Mouse (Mus musculus) gonadal fat pad, adult 2 months (tissue): ENCODE results near the gene 2310022B05Rik. TPM values are rescaled to one million over a fixed set of nuclear protein-coding genes. Genes with fewer than 3 reads are reported as not detected.

ENCODE experiments used
- DNase-seq: peaks from one replicate; pipeline ENCODE4 v3.0.0-alpha.2; 2012; ENCODE audit warnings: low read depth
- polyA plus RNA-seq: library from polyadenylated mRNA; depleted of rRNA; stranded (reverse); fragments of >200 nt; gene quantifications from 2 replicates; pipeline ENCODE4 v1.2.3, GENCODE M21; 2012; rRNA removed

The 2310022B05Rik gene
- polyA plus RNA-seq, 1 experiment, result 25.8 TPM

- no peak for DNase-seq
These were observed 54.8 kb downstream of the 2310022B05Rik start for GRCm38 (mm10) chr8:124608239-124608971.

- DNase-seq, result no peak
These were observed 59.1 kb downstream of the 2310022B05Rik start for GRCm38 (mm10) chr8:124604066-124604465.

GRCm38 (mm10) chr8:124589393-124589792 is 73.8 kb downstream of the 2310022B05Rik start:
- DNase-seq, result no peak

- DNase-seq, result no peak
These were observed 76.6 kb downstream of the 2310022B05Rik start for GRCm38 (mm10) chr8:124586556-124586955.

Other genes starting within 250 kb of the 2310022B05Rik start
- gene Pgbd5, start 223.7 kb downstream of the 2310022B05Rik start, polyA plus RNA-seq, result 0.88 and 1.3 TPM in 2 replicates
- gene Cog2, start 142.6 kb downstream of the 2310022B05Rik start, polyA plus RNA-seq, result 24.3 and 27.6 TPM in 2 replicates
- 180 and 247 TPM in 2 replicates for gene Agt, start 93.7 kb downstream of the 2310022B05Rik start, polyA plus RNA-seq
- gene Capn9, start 87.3 kb downstream of the 2310022B05Rik start, polyA plus RNA-seq, result 0.22 and 0.34 TPM in 2 replicates
- 24.7 and 25.1 TPM in 2 replicates for gene Ttc13, start 58.6 kb upstream of the 2310022B05Rik start, polyA plus RNA-seq
- 13.3 and 18.3 TPM in 2 replicates for gene Arv1, start 58.8 kb upstream of the 2310022B05Rik start, polyA plus RNA-seq
- gene Fam89a, start 88.5 kb upstream of the 2310022B05Rik start, polyA plus RNA-seq, result 5.9 and 7.8 TPM in 2 replicates
- gene Trim67, start 129.7 kb upstream of the 2310022B05Rik start, polyA plus RNA-seq, result 4.3 and 5.4 TPM in 2 replicates
- gene Gnpat, start 199.7 kb upstream of the 2310022B05Rik start, polyA plus RNA-seq, result 106 and 129 TPM in 2 replicates
- 10.1 and 10.5 TPM in 2 replicates for gene 2810004N23Rik, start 199.8 kb upstream of the 2310022B05Rik start, polyA plus RNA-seq
- gene Exoc8, start 234.3 kb upstream of the 2310022B05Rik start, polyA plus RNA-seq, result 8.7 and 12.4 TPM in 2 replicates
- 14.8 and 16.2 TPM in 2 replicates for gene Sprtn, start 234.5 kb upstream of the 2310022B05Rik start, polyA plus RNA-seq